Mouse (Mus musculus) hindbrain, embryonic 15.5 days (tissue): Measurements from ENCODE around the gene Zcchc18. TPM values are rescaled to one million over a fixed set of nuclear protein-coding genes. Genes with fewer than 3 reads are reported as not detected.
"Not testable (repeated sequence)": the region's sequence is repeated elsewhere in the genome, so short reads cannot be mapped to it uniquely, and the experiment has no call there.

Source experiments
- ATAC-seq: fragments of 200-750 bp; cut with Nextera tagmentation; 2 replicates; pipeline ENCODE4 v1.8.0; 2017; ENCODE audit warnings: low read depth, moderate number of reproducible peaks, moderate TSS enrichment; ENCODE audit not compliant: low FRiP score
- H3K27ac ChIP-seq: fragments of 300-500 bp; sonication (generic); replicated peaks from 2 replicates; pipeline ENCODE4 v1.5.1; 2015; ENCODE audit warnings: mild to moderate bottlenecking, inconsistent platforms
- H3K27me3 ChIP-seq: fragments of 300-500 bp; sonication (generic); 2 replicates; pipeline ENCODE4 v1.6.1; 2015; ENCODE audit warnings: control low read depth, inconsistent platforms
- H3K36me3 ChIP-seq: fragments of 300-500 bp; sonication (generic); 2 replicates; pipeline ENCODE4 v1.6.1; 2015; ENCODE audit warnings: control low read depth, inconsistent platforms
- H3K4me1 ChIP-seq: fragments of 300-500 bp; sonication (generic); replicated peaks from 2 replicates; pipeline ENCODE4 v1.6.1; 2015; ENCODE audit warnings: control low read depth, inconsistent platforms
- H3K4me2 ChIP-seq: fragments of 300-500 bp; sonication (generic); 2 replicates; pipeline ENCODE4 v1.6.1; 2015; ENCODE audit warnings: moderate library complexity, mild to moderate bottlenecking, inconsistent platforms
- H3K4me3 ChIP-seq: fragments of 300-500 bp; sonication (generic); 2 replicates; pipeline ENCODE4 v1.5.1; 2015; ENCODE audit warnings: mild to moderate bottlenecking, inconsistent platforms
- H3K9ac ChIP-seq: fragments of 300-500 bp; sonication (generic); 2 replicates; pipeline ENCODE4 v1.6.1; 2015; ENCODE audit warnings: inconsistent platforms
- H3K9me3 ChIP-seq: fragments of 300-500 bp; sonication (generic); 2 replicates; pipeline ENCODE4 v1.6.1; 2016; ENCODE audit warnings: control low read depth, inconsistent platforms
- WGBS: fragments of 180-500 bp; shearing (Covaris S2); methylation state at CpG from one replicate; pipeline ENCODE4 v1.1.7; 2015; 5-methylcytosine and 5-hydroxymethylcytosine counted together
- polyA plus RNA-seq: library from polyadenylated mRNA; unstranded; fragments of >200 nt; fragmentation: Nextera tagmentation; extraction: Ambion mirVana; gene quantifications from 2 replicates; pipeline ENCODE4 v1.2.1, GENCODE M21; 2015

Gene Zcchc18
- 409 and 412 TPM in 2 replicates for polyA plus RNA-seq

- ATAC-seq = peak; percentile 99
- H3K27ac ChIP-seq = peak within 1 kb of the TSS; percentile 92
- peaks cover 25% of the 10 kb centered on the region for H3K4me1 ChIP-seq
- 23% methylated on average over 26 of the region's 26 CpGs for WGBS
- no peaks in the 10 kb centered on the region for H3K27me3 ChIP-seq
- peak within 1 kb of the TSS; percentile 59 for H3K4me2 ChIP-seq
- H3K9ac ChIP-seq = peak within 1 kb of the TSS; percentile 69
- no peaks in the 10 kb centered on the region for H3K36me3 ChIP-seq
- no peaks in the 10 kb centered on the region for H3K9me3 ChIP-seq
- peak within 1 kb of the TSS; percentile 50 for H3K4me3 ChIP-seq
Observed at GRCm38 (mm10) chrX:136992978-136993547, at the start of gene Zcchc18. Zcchc18 (plus strand) TSS chrX:136993155.

GRCm38 (mm10) chrX:136957583-136958279 lies 35.2 kb upstream of the Zcchc18 start:
- not testable (repeated sequence) for H3K27ac ChIP-seq, H3K36me3 ChIP-seq, H3K27me3 ChIP-seq, H3K9me3 ChIP-seq, H3K4me1 ChIP-seq
- 31% methylated on average over 13 of the region's 13 CpGs for WGBS
- H3K9ac ChIP-seq = peak overlapping the region; percentile 45
- ATAC-seq = peak; percentile 100
- H3K4me2 ChIP-seq = peak overlapping the region; percentile 52
- H3K4me3 ChIP-seq = peak overlapping the region; percentile 46

GRCm38 (mm10) chrX:136958300-136958699 lies 34.7 kb upstream of the Zcchc18 start:
- ATAC-seq = peak; percentile 17
- not testable (repeated sequence) for H3K9ac ChIP-seq, H3K4me1 ChIP-seq, H3K36me3 ChIP-seq, H3K27ac ChIP-seq, H3K27me3 ChIP-seq, H3K9me3 ChIP-seq
- peak overlapping the region; percentile 52 for H3K4me2 ChIP-seq
- peak overlapping the region; percentile 46 for H3K4me3 ChIP-seq
- WGBS = 51% methylated on average over 5 of the region's 5 CpGs

- H3K27me3 ChIP-seq = no peaks in the 10 kb centered on the region
- H3K4me3 ChIP-seq = no peak overlapping the region
- no peaks in the 10 kb centered on the region for H3K4me1 ChIP-seq
- H3K9ac ChIP-seq = no peak overlapping the region
- no peak overlapping the region for H3K27ac ChIP-seq
- H3K36me3 ChIP-seq = no peaks in the 10 kb centered on the region
- no peak overlapping the region for H3K4me2 ChIP-seq
- H3K9me3 ChIP-seq = no peaks in the 10 kb centered on the region
- no peak for ATAC-seq
- 28% methylated on average over 2 of the region's 2 CpGs for WGBS
Observed at GRCm38 (mm10) chrX:136959688-136960087, 33.3 kb upstream of the Zcchc18 start.

GRCm38 (mm10) chrX:136975397-136975796 lies 17.6 kb upstream of the Zcchc18 start, which contains the start of gene Tmsb15b2:
Tmsb15b2 (minus strand) TSS chrX:136975497.
- H3K36me3 ChIP-seq, H3K4me1 ChIP-seq, ATAC-seq, H3K27ac ChIP-seq, H3K9me3 ChIP-seq, H3K27me3 ChIP-seq: not testable (repeated sequence)
- WGBS = 89% methylated on average over 6 of the region's 6 CpGs
- peak within 1 kb of the TSS; percentile 60 for H3K4me2 ChIP-seq
- peak within 1 kb of the TSS; percentile 52 for H3K9ac ChIP-seq
- H3K4me3 ChIP-seq = peak within 1 kb of the TSS; percentile 46

- ATAC-seq = peak; percentile 100
- H3K9ac ChIP-seq = peak within 1 kb of the TSS; percentile 52
Observed at GRCm38 (mm10) chrX:136976424-136977084, 16.4 kb upstream of the Zcchc18 start, which contains the start of the genes Tmsb15l and Tmsb15b1. Tmsb15l (minus strand) TSS chrX:136976869. Tmsb15b1 (minus strand) TSS chrX:136976874.

GRCm38 (mm10) chrX:136978616-136979015 lies 14.3 kb upstream of the Zcchc18 start:
- Histone ChIP-seq H3K4me3 (no peak overlapping the region), H3K27ac (no peak overlapping the region)
- no peak for ATAC-seq

More at GRCm38 (mm10) chrX:136976424-136977084, 16.4 kb upstream of the Zcchc18 start, which contains the start of the genes Tmsb15l and Tmsb15b1:
- Histone ChIP-seq H3K27ac (no peak within 1 kb of the TSS), H3K4me1 (no peaks in the 10 kb centered on the region), H3K27me3 (no peaks in the 10 kb centered on the region), H3K9me3 (no peaks in the 10 kb centered on the region), H3K4me3 (peak within 1 kb of the TSS; percentile 46), H3K4me2 (peak within 1 kb of the TSS; percentile 60), H3K36me3 (no peaks in the 10 kb centered on the region)
- WGBS = 34% methylated on average over 15 of the region's 15 CpGs

GRCm38 (mm10) chrX:136986039-136986438 lies 6.9 kb upstream of the Zcchc18 start:
- Histone ChIP-seq H3K36me3 (no peaks in the 10 kb centered on the region), H3K4me1 (peaks cover 2% of the 10 kb centered on the region; the same call in 1 of the 2 replicates), H3K4me3 (no peak overlapping the region), H3K9me3 (no peaks in the 10 kb centered on the region), H3K27me3 (no peaks in the 10 kb centered on the region), H3K9ac (no peak overlapping the region), H3K4me2 (no peak overlapping the region), H3K27ac (no peak overlapping the region)
- ATAC-seq = no peak

More at GRCm38 (mm10) chrX:136978616-136979015, 14.3 kb upstream of the Zcchc18 start:
- Histone ChIP-seq H3K4me1 (no peaks in the 10 kb centered on the region), H3K4me2 (no peak overlapping the region), H3K36me3 (no peaks in the 10 kb centered on the region), H3K9me3 (no peaks in the 10 kb centered on the region), H3K27me3 (no peaks in the 10 kb centered on the region), H3K9ac (no peak overlapping the region)

- 44% methylated on average over 2 of the region's 2 CpGs for WGBS
- peak overlapping the region; percentile 50; the same call in 1 of the 2 replicates for H3K4me3 ChIP-seq
- H3K4me2 ChIP-seq = peak overlapping the region; percentile 59
Observed at GRCm38 (mm10) chrX:136991274-136991673, 1.7 kb upstream of the Zcchc18 start.

GRCm38 (mm10) chrX:136992191-136992965 lies 577 bp upstream of the Zcchc18 start:
- Histone ChIP-seq H3K9me3 (no peaks in the 10 kb centered on the region), H3K4me3 (peak overlapping the region; percentile 50), H3K9ac (peak overlapping the region; percentile 55), H3K36me3 (no peaks in the 10 kb centered on the region), H3K4me1 (peaks cover 25% of the 10 kb centered on the region), H3K27me3 (no peaks in the 10 kb centered on the region), H3K4me2 (peak overlapping the region; percentile 59), H3K27ac (peak overlapping the region; percentile 92)
- WGBS = 24% methylated on average over 19 of the region's 19 CpGs
- peak; percentile 71 for ATAC-seq

More at GRCm38 (mm10) chrX:136991274-136991673, 1.7 kb upstream of the Zcchc18 start:
- Histone ChIP-seq H3K9ac (no peak overlapping the region), H3K36me3 (no peaks in the 10 kb centered on the region), H3K27ac (0 out of 2 replicates have a peak overlapping the region, but pooled peaks have one; percentile 92), H3K4me1 (peaks cover 25% of the 10 kb centered on the region), H3K27me3 (no peaks in the 10 kb centered on the region), H3K9me3 (no peaks in the 10 kb centered on the region)
- ATAC-seq = no peak

GRCm38 (mm10) chrX:136993641-136994040 lies 686 bp downstream of the Zcchc18 start:
- H3K4me1 ChIP-seq = peaks cover 25% of the 10 kb centered on the region
- peak overlapping the region; percentile 69 for H3K9ac ChIP-seq
- 24% methylated on average over 14 of the region's 14 CpGs for WGBS
- H3K27ac ChIP-seq = peak overlapping the region; percentile 92
- H3K4me2 ChIP-seq = peak overlapping the region; percentile 59
- H3K4me3 ChIP-seq = peak overlapping the region; percentile 50
- ATAC-seq = no peak
- no peaks in the 10 kb centered on the region for H3K36me3 ChIP-seq
- no peaks in the 10 kb centered on the region for H3K27me3 ChIP-seq
- H3K9me3 ChIP-seq = no peaks in the 10 kb centered on the region
